Mouse (Mus musculus): ENCODE measurements around the gene Kif15. TPM values are rescaled to one million over a fixed set of nuclear protein-coding genes. Genes with fewer than 3 reads are reported as not detected.

Gene Kif15
- total RNA-seq, 2 experiments from 2014 or later, result 0.51 to 0.67 TPM

Other genes starting within 250 kb of the Kif15 start
- gene Topaz1, start 203.7 kb upstream of the Kif15 start, total RNA-seq (2021), result not detected
- 10 to 100 TPM; 27.6 to 29.4 TPM for gene Tcaim, start 145.5 kb upstream of the Kif15 start, total RNA-seq (2021)
- not detected for gene Gm35549, start 107.0 kb upstream of the Kif15 start, total RNA-seq (2021)
- 10 to 100 TPM; 31.3 to 34.4 TPM for gene Zfp445, start 85.0 kb upstream of the Kif15 start, total RNA-seq (2021)
- gene Zkscan7, start 65.4 kb upstream of the Kif15 start, total RNA-seq (2021), result 1 to 10 TPM; 4.2 to 4.4 TPM
- gene Zfp105, start 28.0 kb upstream of the Kif15 start, total RNA-seq (2021), result 1 to 10 TPM; 1.4 to 1.8 TPM
- 1 to 10 TPM; 7.3 to 9.2 TPM for gene 1110059G10Rik, start within 50 bp of the Kif15 start, total RNA-seq (2021)
- gene Tmem42, start 70.3 kb downstream of the Kif15 start, total RNA-seq (2021), result 1 to 10 TPM; 9.0 to 9.2 TPM
- gene Tgm4, start 83.7 kb downstream of the Kif15 start, total RNA-seq (2021), result under 1 TPM in 1 of 2 experiments, not detected in 1; 0.35 TPM
- gene Zdhhc3, start 162.2 kb downstream of the Kif15 start, total RNA-seq (2021), result 10 to 100 TPM; 48.5 to 49.5 TPM
- gene Exosc7, start 162.2 kb downstream of the Kif15 start, total RNA-seq (2021), result 10 to 100 TPM; 17.3 to 19.6 TPM
- gene Clec3b, start 199.9 kb downstream of the Kif15 start, total RNA-seq (2021), result 10 to 100 TPM; 44.1 to 65.2 TPM